35 mouse cellular contexts compared by ENCODE assay signal in genomic region chr1:143351388-143351787, GRCm38 (mm10).
"Had no signal": no experiment of that assay in that cellular context is flagged by ENCODE, and none has a peak within 500 bp of the region (broad histone marks: within the 10 kb centered on the region; RNA-seq: fewer than 3 reads in every experiment).

No protein-coding gene starts in this region.

- H3K4me2 ChIP-seq: heart, embryonic 11.5 days; heart, embryonic 12.5 days; heart, embryonic 13.5 days; heart, embryonic 15.5 days; hindbrain, embryonic 12.5 days; hindbrain, embryonic 13.5 days; hindbrain, embryonic 14.5 days; hindbrain, embryonic 15.5 days; intestine, embryonic 15.5 days; kidney, embryonic 15.5 days had no signal

- ATAC-seq: hindbrain, embryonic 16.5 days; hindbrain, postnatal 0 days; inflammation-experienced regulatory T-cells, adult 6 months; intestine, embryonic 15.5 days; intestine, embryonic 16.5 days; intestine, postnatal 0 days had no signal

- H3K9ac ChIP-seq: heart, embryonic 12.5 days; heart, embryonic 13.5 days; heart, embryonic 15.5 days; hindbrain, embryonic 12.5 days; hindbrain, embryonic 13.5 days; hindbrain, embryonic 14.5 days; hindbrain, embryonic 15.5 days; intestine, embryonic 15.5 days; kidney, embryonic 15.5 days had no signal

- DNase-seq: heart, postnatal 10 days; heart, postnatal 14 days; heart, postnatal 36 days; heart, postnatal 4 days; kidney, adult 11 months; kidney, adult 18-20 months; kidney, adult 2 months; kidney, adult 8-10 months; kidney, adult 9 months; kidney, postnatal 10 days; kidney, postnatal 14 days; kidney, postnatal 25 days; kidney, postnatal 36 days; kidney, postnatal 4 days; layer of hippocampus, adult 9-11 months; layer of hippocampus, postnatal 36 days had no signal

- H3K4me3 ChIP-seq: heart, embryonic 10.5 days; heart, embryonic 12.5 days; heart, embryonic 13.5 days; heart, embryonic 15.5 days; hindbrain, embryonic 10.5 days; hindbrain, embryonic 12.5 days; hindbrain, embryonic 13.5 days; hindbrain, embryonic 15.5 days; intestine, embryonic 15.5 days; kidney, embryonic 15.5 days; layer of hippocampus, adult 2 months had no signal

- H3K4me1 ChIP-seq: heart, embryonic 10.5 days; heart, embryonic 12.5 days; heart, embryonic 13.5 days; heart, embryonic 15.5 days; hindbrain, embryonic 10.5 days; hindbrain, embryonic 12.5 days; hindbrain, embryonic 13.5 days; hindbrain, embryonic 15.5 days; intestine, embryonic 15.5 days; kidney, embryonic 15.5 days had no signal

- H3K27me3 ChIP-seq: heart, embryonic 12.5 days; heart, embryonic 13.5 days; heart, embryonic 15.5 days; hindbrain, embryonic 12.5 days; hindbrain, embryonic 13.5 days; hindbrain, embryonic 15.5 days; intestine, embryonic 15.5 days; kidney, embryonic 15.5 days had no signal

- H3K36me3 ChIP-seq: heart, embryonic 10.5 days; heart, embryonic 12.5 days; heart, embryonic 13.5 days; heart, embryonic 15.5 days; hindbrain, embryonic 10.5 days; hindbrain, embryonic 12.5 days; hindbrain, embryonic 13.5 days; hindbrain, embryonic 15.5 days; intestine, embryonic 15.5 days; kidney, embryonic 15.5 days had no signal

- H3K27ac ChIP-seq: heart, embryonic 10.5 days; heart, embryonic 13.5 days; heart, embryonic 15.5 days; hindbrain, embryonic 10.5 days; hindbrain, embryonic 12.5 days; hindbrain, embryonic 13.5 days; hindbrain, embryonic 14.5 days; hindbrain, embryonic 15.5 days; hindbrain, postnatal 0 days; intestine, embryonic 15.5 days; kidney, embryonic 15.5 days; kidney, postnatal 0 days; layer of hippocampus, adult 2 months had no signal

- H3K9me3 ChIP-seq: heart, embryonic 10.5 days; heart, embryonic 12.5 days; heart, embryonic 13.5 days; heart, embryonic 15.5 days; hindbrain, embryonic 10.5 days; hindbrain, embryonic 12.5 days; hindbrain, embryonic 13.5 days; hindbrain, embryonic 15.5 days; intestine, embryonic 15.5 days; kidney, embryonic 15.5 days had no signal
